Mouse (Mus musculus) liver, embryonic 11.5 days (tissue): ENCODE measurements at regions not wholly inside any gene's neighbourhood (a gene's known extent, or its start where the extent isn't known, plus 50 kb on each side); places are given as distances from the start of the nearest gene placed in this dataset.
A peak's percentile ranks its signal among the peaks of the same experiment; 100 is the strongest.

Source experiments
- ATAC-seq: fragments of 200-750 bp; cut with Nextera tagmentation; replicated peaks from 2 replicates; pipeline ENCODE4 v1.8.0; 2017; ENCODE audit warnings: moderate number of reproducible peaks, mild to moderate bottlenecking, moderate TSS enrichment, moderate library complexity; ENCODE audit not compliant: low FRiP score
- DNase-seq: peaks from one replicate; pipeline ENCODE4 v3.0.0-alpha.2; 2017; ENCODE audit warnings: low spot score
- H3K27ac ChIP-seq: fragments of 300-500 bp; sonication (generic); 2 replicates; pipeline ENCODE4 v1.5.1; 2014; ENCODE audit warnings: mild to moderate bottlenecking, low read depth, low read length, control low read depth
- H3K27me3 ChIP-seq: fragments of 300-500 bp; sonication (generic); replicated peaks from 2 replicates; pipeline ENCODE4 v1.6.1; 2014; ENCODE audit warnings: low read length, mixed read lengths; ENCODE audit not compliant: control insufficient read depth, insufficient read depth
- H3K36me3 ChIP-seq: fragments of 300-500 bp; sonication (generic); 2 replicates; pipeline ENCODE4 v1.6.1; 2014; ENCODE audit warnings: mild to moderate bottlenecking, low read length, moderate library complexity, mixed read lengths; ENCODE audit not compliant: control insufficient read depth, insufficient read depth
- H3K4me1 ChIP-seq: fragments of 300-500 bp; sonication (generic); replicated peaks from 2 replicates; pipeline ENCODE4 v1.6.1; 2014; ENCODE audit warnings: low read length, mixed read lengths; ENCODE audit not compliant: control insufficient read depth, insufficient read depth
- H3K4me2 ChIP-seq: fragments of 300-500 bp; sonication (generic); 2 replicates; pipeline ENCODE4 v1.6.1; 2014; ENCODE audit warnings: mild to moderate bottlenecking, control low read depth, moderate library complexity
- H3K4me3 ChIP-seq: fragments of 300-500 bp; sonication (generic); 2 replicates; pipeline ENCODE4 v1.5.1; 2014; ENCODE audit warnings: low read depth, low read length, control low read depth
- H3K9ac ChIP-seq: fragments of 300-500 bp; sonication (generic); 2 replicates; pipeline ENCODE4 v1.6.1; 2014; ENCODE audit warnings: low read depth, low read length, control low read depth
- H3K9me3 ChIP-seq: fragments of 300-500 bp; sonication (generic); 2 replicates; pipeline ENCODE4 v1.6.1; 2016; ENCODE audit warnings: low read length, inconsistent platforms, mixed read lengths; ENCODE audit not compliant: control insufficient read depth
- WGBS: fragments of 180-500 bp; shearing (Covaris S2); extraction: QIAGEN DNeasy Blood & Tissue Kit; methylation state at CpG from one replicate; pipeline ENCODE4 v1.1.7; 2014; 5-methylcytosine and 5-hydroxymethylcytosine counted together

GRCm38 (mm10) chr9:99800076-99800475, 75.9 kb downstream of the Sox14 start:
- H3K9ac ChIP-seq: no peak overlapping the region
- peaks cover 7% of the 10 kb centered on the region; the same call in 1 of the 2 replicates for H3K27me3 ChIP-seq
- whole genome bisulfite sequencing: 7% methylated on average over 13 of the region's 13 CpGs
- H3K27ac ChIP-seq: no peak overlapping the region
- ATAC-seq (no peak), DNase-seq (peak; percentile 35)
- H3K36me3 ChIP-seq: no peaks in the 10 kb centered on the region
- peak overlapping the region; percentile 36 for H3K4me3 ChIP-seq
- H3K4me2 ChIP-seq: peak overlapping the region; percentile 61
- no peaks in the 10 kb centered on the region for H3K9me3 ChIP-seq
- peaks cover 3% of the 10 kb centered on the region; the same call in 1 of the 2 replicates for H3K4me1 ChIP-seq

- no peaks in the 10 kb centered on the region for H3K36me3 ChIP-seq
- 9% methylated on average over 16 of the region's 16 CpGs for WGBS
- peaks cover 7% of the 10 kb centered on the region; the same call in 1 of the 2 replicates for H3K27me3 ChIP-seq
- no peak for ATAC-seq
- H3K4me1 ChIP-seq: peaks cover 3% of the 10 kb centered on the region; the same call in 1 of the 2 replicates
- H3K4me2 ChIP-seq: peak overlapping the region; percentile 61
- no peak overlapping the region for H3K9ac ChIP-seq
- DNase-seq: peak; percentile 34
- H3K27ac ChIP-seq: no peak overlapping the region
- no peaks in the 10 kb centered on the region for H3K9me3 ChIP-seq
- peak overlapping the region; percentile 36 for H3K4me3 ChIP-seq
Measured at GRCm38 (mm10) chr9:99799387-99800021, 76.5 kb downstream of the Sox14 start.

GRCm38 (mm10) chr9:99797066-99797770, 78.8 kb downstream of the Sox14 start:
- no peak for ATAC-seq

GRCm38 (mm10) chr9:99792700-99793099, 75.6 kb upstream of the Cldn18 start:
- ATAC-seq: no peak
- no peaks in the 10 kb centered on the region for H3K36me3 ChIP-seq
- WGBS: 90% methylated on average over 7 of the region's 7 CpGs

More at GRCm38 (mm10) chr9:99797066-99797770, 78.8 kb downstream of the Sox14 start:
- Histone ChIP-seq H3K9ac (no peak overlapping the region), H3K36me3 (no peaks in the 10 kb centered on the region), H3K27ac (no peak overlapping the region), H3K4me2 (no peak overlapping the region), H3K4me3 (no peak overlapping the region), H3K4me1 (peaks cover 3% of the 10 kb centered on the region; the same call in 1 of the 2 replicates), H3K27me3 (peaks cover 7% of the 10 kb centered on the region; the same call in 1 of the 2 replicates), H3K9me3 (no peaks in the 10 kb centered on the region)
- DNase-seq: no peak
- WGBS: 70% methylated on average over 9 of the region's 9 CpGs

GRCm38 (mm10) chr9:99786864-99787263, 69.8 kb upstream of the Cldn18 start:
- H3K9ac ChIP-seq: no peak overlapping the region
- DNase-seq (no peak), ATAC-seq (no peak)
- no peak overlapping the region for H3K4me2 ChIP-seq
- no peaks in the 10 kb centered on the region for H3K9me3 ChIP-seq
- no peak overlapping the region for H3K4me3 ChIP-seq
- 75% methylated on average over 7 of the region's 7 CpGs for WGBS
- H3K36me3 ChIP-seq: no peaks in the 10 kb centered on the region
- no peaks in the 10 kb centered on the region for H3K27me3 ChIP-seq
- no peaks in the 10 kb centered on the region for H3K4me1 ChIP-seq
- no peak overlapping the region for H3K27ac ChIP-seq

More at GRCm38 (mm10) chr9:99792700-99793099, 75.6 kb upstream of the Cldn18 start:
- H3K27ac ChIP-seq: no peak overlapping the region
- H3K4me2 ChIP-seq: no peak overlapping the region
- H3K9me3 ChIP-seq: no peaks in the 10 kb centered on the region
- H3K4me3 ChIP-seq: no peak overlapping the region
- no peak for DNase-seq
- no peaks in the 10 kb centered on the region for H3K4me1 ChIP-seq
- H3K27me3 ChIP-seq: peaks cover 3% of the 10 kb centered on the region; the same call in 1 of the 2 replicates
- H3K9ac ChIP-seq: no peak overlapping the region

GRCm38 (mm10) chr9:99783156-99783555, 66.1 kb upstream of the Cldn18 start:
- Histone ChIP-seq H3K4me1 (no peaks in the 10 kb centered on the region), H3K9me3 (no peaks in the 10 kb centered on the region), H3K4me2 (no peak overlapping the region), H3K27me3 (no peaks in the 10 kb centered on the region), H3K27ac (no peak overlapping the region), H3K9ac (no peak overlapping the region), H3K36me3 (no peaks in the 10 kb centered on the region), H3K4me3 (no peak overlapping the region)
- WGBS: 85% methylated on average over 2 of the region's 2 CpGs
- DNase-seq: no peak
- ATAC-seq: no peak

- no peaks in the 10 kb centered on the region for H3K27me3 ChIP-seq
- no peaks in the 10 kb centered on the region for H3K4me1 ChIP-seq
- H3K9me3 ChIP-seq: no peaks in the 10 kb centered on the region
- H3K9ac ChIP-seq: no peak overlapping the region
- H3K4me2 ChIP-seq: no peak overlapping the region
- ATAC-seq: no peak
- no peak overlapping the region for H3K27ac ChIP-seq
- H3K36me3 ChIP-seq: no peaks in the 10 kb centered on the region
- no peak for DNase-seq
- no peak overlapping the region for H3K4me3 ChIP-seq
- 69% methylated on average over 7 of the region's 7 CpGs for WGBS
Measured at GRCm38 (mm10) chr9:99782364-99783119, 65.5 kb upstream of the Cldn18 start.

GRCm38 (mm10) chr9:99778871-99779270, 61.8 kb upstream of the Cldn18 start:
- H3K4me1 ChIP-seq: no peaks in the 10 kb centered on the region
- H3K27me3 ChIP-seq: no peaks in the 10 kb centered on the region
- DNase-seq: no peak
- no peak overlapping the region for H3K4me3 ChIP-seq
- ATAC-seq: no peak
- no peaks in the 10 kb centered on the region for H3K36me3 ChIP-seq
- H3K27ac ChIP-seq: no peak overlapping the region
- H3K9me3 ChIP-seq: no peaks in the 10 kb centered on the region
- H3K4me2 ChIP-seq: no peak overlapping the region
- 81% methylated on average over 4 of the region's 4 CpGs for WGBS
- no peak overlapping the region for H3K9ac ChIP-seq
